Mouse (Mus musculus) intestine, embryonic 15.5 days (tissue): ENCODE results near the gene Emilin3. TPM values are rescaled to one million over a fixed set of nuclear protein-coding genes. Genes with fewer than 3 reads are reported as not detected.

Experiments
- ATAC-seq: fragments of 200-750 bp; cut with Nextera tagmentation; 2 replicates; pipeline ENCODE4 v1.8.0; 2017; ENCODE audit warnings: moderate TSS enrichment, moderate library complexity
- H3K27ac ChIP-seq: fragments of 300-500 bp; sonication (generic); 2 replicates; pipeline ENCODE4 v1.5.1; 2015; ENCODE audit warnings: mild to moderate bottlenecking, inconsistent platforms
- H3K27me3 ChIP-seq: fragments of 300-500 bp; sonication (generic); replicated peaks from 2 replicates; pipeline ENCODE4 v1.6.1; 2015; ENCODE audit warnings: inconsistent platforms
- H3K36me3 ChIP-seq: fragments of 300-500 bp; sonication (generic); 2 replicates; pipeline ENCODE4 v1.6.1; 2015; ENCODE audit warnings: inconsistent platforms
- H3K4me1 ChIP-seq: fragments of 300-500 bp; sonication (generic); replicated peaks from 2 replicates; pipeline ENCODE4 v1.6.1; 2015; ENCODE audit warnings: inconsistent platforms
- H3K4me2 ChIP-seq: fragments of 300-500 bp; sonication (generic); replicated peaks from 2 replicates; pipeline ENCODE4 v1.6.1; 2015; ENCODE audit warnings: mild to moderate bottlenecking, inconsistent platforms
- H3K4me3 ChIP-seq: fragments of 300-500 bp; sonication (generic); replicated peaks from 2 replicates; pipeline ENCODE4 v1.5.1; 2015; ENCODE audit warnings: inconsistent platforms
- H3K9ac ChIP-seq: fragments of 300-500 bp; sonication (generic); 2 replicates; pipeline ENCODE4 v1.6.1; 2015; ENCODE audit warnings: inconsistent platforms
- H3K9me3 ChIP-seq: fragments of 300-500 bp; sonication (generic); 2 replicates; pipeline ENCODE4 v1.6.1; 2016; ENCODE audit warnings: inconsistent platforms
- WGBS: fragments of 180-500 bp; shearing (Covaris S2); methylation state at CpG from one replicate; pipeline ENCODE4 v1.1.7; 2015; 5-methylcytosine and 5-hydroxymethylcytosine counted together
- polyA plus RNA-seq: library from polyadenylated mRNA; unstranded; fragments of >200 nt; fragmentation: Nextera tagmentation; extraction: Ambion mirVana; gene quantifications from 2 replicates; pipeline ENCODE4 v1.2.1, GENCODE M21; 2015

Emilin3 gene
- polyA plus RNA-seq, 1 experiment from 2014 or later = 33.0 TPM

- Histone ChIP-seq H3K27ac (no peak overlapping the region), H3K9ac (no peak overlapping the region), H3K36me3 (no peaks in the 10 kb centered on the region), H3K4me1 (no peaks in the 10 kb centered on the region), H3K4me2 (no peak overlapping the region), H3K9me3 (no peaks in the 10 kb centered on the region), H3K27me3 (no peaks in the 10 kb centered on the region), H3K4me3 (no peak overlapping the region)
- 87% methylated on average over 1 of the region's 1 CpGs for WGBS
- ATAC-seq = no peak
Measured at GRCm38 (mm10) chr2:160864112-160864511, 48.0 kb downstream of the Emilin3 start.

DNA sequence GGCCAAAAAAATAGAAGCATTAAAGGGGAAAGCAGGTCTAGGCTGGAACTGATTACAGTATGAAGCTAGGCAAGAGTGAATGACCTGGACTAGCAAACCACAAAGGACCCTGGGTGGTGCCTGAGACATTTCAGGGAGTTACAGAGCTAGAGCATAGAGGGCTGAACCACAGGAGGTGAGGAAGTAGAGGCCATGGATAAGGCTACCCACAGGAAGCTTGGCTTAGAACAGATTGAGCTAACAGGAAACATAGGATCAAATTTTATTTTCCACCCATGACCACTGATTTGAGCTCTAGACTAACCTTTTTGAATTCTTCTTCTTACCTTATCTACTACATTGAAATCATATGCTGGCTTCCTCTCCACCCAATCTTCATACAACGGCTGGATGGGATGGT, 51.8 kb downstream of the Emilin3 start:
- H3K27ac ChIP-seq = no peak overlapping the region
- WGBS = 70% methylated on average over 1 of the region's 1 CpGs
- no peaks in the 10 kb centered on the region for H3K36me3 ChIP-seq
- no peaks in the 10 kb centered on the region for H3K9me3 ChIP-seq
- H3K4me2 ChIP-seq = no peak overlapping the region
- H3K9ac ChIP-seq = no peak overlapping the region
- H3K27me3 ChIP-seq = no peaks in the 10 kb centered on the region
- ATAC-seq = no peak
- no peak overlapping the region for H3K4me3 ChIP-seq
- H3K4me1 ChIP-seq = no peaks in the 10 kb centered on the region

Other genes starting within 250 kb of the Emilin3 start
- 29.6 and 29.7 TPM in 2 replicates for gene Plcg1, start 181.0 kb downstream of the Emilin3 start, polyA plus RNA-seq
- 7.8 and 8.0 TPM in 2 replicates for gene Zhx3, start 39.3 kb downstream of the Emilin3 start, polyA plus RNA-seq
- 7.6 and 9.7 TPM in 2 replicates for gene Lpin3, start 31.7 kb downstream of the Emilin3 start, polyA plus RNA-seq
- gene Chd6, start 196.7 kb upstream of the Emilin3 start, polyA plus RNA-seq = 20.8 and 21.1 TPM in 2 replicates